Mouse (Mus musculus) urinary bladder, adult 2 months (tissue): Measurements from ENCODE around the gene Clp1. TPM values are rescaled to one million over a fixed set of nuclear protein-coding genes. Genes with fewer than 3 reads are reported as not detected.

Source experiments
- DNase-seq: peaks from one replicate; pipeline ENCODE4 v3.0.0; 2022; ENCODE audit warnings: low spot score
- polyA plus RNA-seq: library from polyadenylated mRNA; depleted of rRNA; stranded (reverse); fragments of >200 nt; gene quantifications from 2 replicates; pipeline ENCODE4 v1.2.3, GENCODE M21; 2012; rRNA removed

The Clp1 gene
- polyA plus RNA-seq, 1 experiment: 20.7 TPM

DNA sequence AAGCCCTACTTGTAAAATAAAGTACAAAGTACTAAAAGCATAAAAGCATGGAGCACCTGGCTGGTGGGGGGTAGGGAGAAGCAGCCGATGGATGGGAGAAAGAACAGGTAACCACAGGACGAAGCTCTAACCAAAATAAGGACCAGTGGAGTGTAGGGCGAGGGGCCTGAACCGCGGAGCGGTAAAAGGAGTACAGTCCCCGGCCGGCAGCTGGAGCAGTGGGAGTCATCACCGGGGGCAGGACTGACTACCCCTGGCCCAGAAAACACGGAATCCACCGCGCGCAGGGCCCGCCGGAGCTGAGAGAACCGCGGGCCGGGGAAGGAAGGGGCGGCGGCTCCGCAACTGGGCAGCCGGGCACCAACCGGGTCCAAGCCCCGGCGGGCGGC is 12.7 kb downstream of the Clp1 start:
- no peak for DNase-seq

DNA sequence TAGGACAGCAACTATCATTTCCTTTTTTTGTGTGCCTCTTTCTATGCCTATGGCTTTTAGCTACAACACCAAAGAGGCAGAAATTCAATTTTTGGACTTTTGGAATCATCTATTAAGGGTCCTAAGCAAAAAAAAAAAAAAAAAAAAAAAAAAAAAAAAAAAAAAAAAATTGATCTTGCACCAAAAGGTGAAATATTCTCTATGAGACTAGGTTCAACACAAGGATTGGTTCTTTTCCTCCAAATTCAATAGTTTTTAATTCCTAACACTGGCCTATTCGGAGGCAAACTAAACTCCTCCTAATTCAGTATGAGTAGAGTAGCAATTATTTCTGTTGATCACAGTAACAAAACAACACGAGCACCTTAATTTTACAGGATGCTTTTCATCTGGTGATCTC is 15.3 kb downstream of the Clp1 start:
- DNase-seq: no peak

DNA sequence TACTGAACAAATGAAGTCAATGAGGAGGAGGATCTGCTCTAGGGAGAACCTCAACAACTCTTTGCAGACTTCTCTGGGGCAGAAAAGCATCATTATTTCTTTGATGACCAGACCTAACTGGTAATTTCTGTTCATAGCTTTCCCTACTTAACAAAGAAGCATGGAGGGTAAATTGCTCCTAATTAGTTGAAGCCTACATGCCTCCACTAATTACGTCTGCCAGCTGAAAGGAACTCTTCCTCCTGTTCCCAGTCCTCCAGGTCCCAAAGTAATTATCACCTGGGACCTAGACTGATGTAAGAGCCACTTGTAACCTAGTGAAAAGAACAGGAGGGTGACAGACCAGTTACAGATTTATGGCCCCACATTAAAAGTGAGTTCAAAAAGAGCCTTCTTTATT is 19.6 kb downstream of the Clp1 start:
- DNase-seq: no peak

DNA sequence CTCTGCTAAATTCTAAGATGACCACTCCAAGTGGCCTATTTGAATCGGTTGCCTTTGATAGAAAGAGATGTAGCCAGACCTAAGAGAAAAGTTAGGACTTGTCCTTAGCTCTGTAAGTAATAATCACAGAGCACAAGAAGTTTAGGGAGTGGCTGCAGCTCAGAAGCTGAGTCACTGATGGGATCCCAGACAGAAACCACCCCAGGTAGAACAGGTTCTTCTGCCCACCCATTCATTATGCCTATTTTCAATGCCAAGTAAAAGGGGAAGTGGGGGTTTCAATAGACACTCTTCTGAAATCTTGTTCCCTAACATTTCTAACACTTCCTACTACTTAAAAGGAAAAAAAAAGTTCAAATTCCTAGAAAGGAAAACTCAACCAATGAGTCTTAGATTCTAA is 21.9 kb downstream of the Clp1 start:
- no peak for DNase-seq

DNA sequence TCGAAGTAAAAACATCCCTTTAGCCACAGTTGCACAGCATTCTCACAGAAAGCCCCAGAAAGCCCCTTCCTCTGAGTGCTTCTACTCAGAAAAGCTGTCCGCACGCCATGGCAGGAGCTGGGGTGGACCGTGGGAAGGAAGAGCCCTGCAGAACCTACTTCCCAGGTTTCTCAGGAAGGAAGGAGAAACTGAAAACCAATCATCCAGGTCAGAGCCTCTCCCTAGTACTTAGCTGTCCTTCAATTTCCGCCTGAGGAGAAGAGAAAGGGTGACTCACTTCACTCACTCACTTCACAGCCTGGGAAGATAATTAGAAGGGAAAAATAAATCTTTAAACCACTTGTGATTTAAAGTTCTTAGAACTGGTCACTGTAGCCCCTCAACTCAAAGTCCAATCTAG is 22.8 kb downstream of the Clp1 start:
- DNase-seq: no peak

DNA sequence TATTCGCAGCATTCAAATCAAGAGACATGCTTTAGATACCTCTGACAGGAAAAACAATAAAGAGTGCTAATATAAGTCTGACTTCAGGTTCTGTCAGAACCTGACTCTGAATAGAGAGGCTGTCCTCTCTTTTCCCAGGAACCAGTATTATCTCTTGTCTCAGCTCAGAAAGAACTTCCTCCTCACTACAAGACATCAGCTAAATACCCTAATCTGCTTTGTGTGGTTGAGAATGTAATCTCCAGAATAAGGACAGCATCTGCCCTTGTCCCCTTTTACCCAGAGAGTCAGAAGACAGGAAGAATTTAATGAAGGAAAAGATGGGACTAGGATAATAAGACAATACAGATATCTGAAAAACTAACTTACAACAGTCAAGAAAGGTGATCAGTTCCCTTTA is 23.7 kb downstream of the Clp1 start:
- DNase-seq: no peak

DNA sequence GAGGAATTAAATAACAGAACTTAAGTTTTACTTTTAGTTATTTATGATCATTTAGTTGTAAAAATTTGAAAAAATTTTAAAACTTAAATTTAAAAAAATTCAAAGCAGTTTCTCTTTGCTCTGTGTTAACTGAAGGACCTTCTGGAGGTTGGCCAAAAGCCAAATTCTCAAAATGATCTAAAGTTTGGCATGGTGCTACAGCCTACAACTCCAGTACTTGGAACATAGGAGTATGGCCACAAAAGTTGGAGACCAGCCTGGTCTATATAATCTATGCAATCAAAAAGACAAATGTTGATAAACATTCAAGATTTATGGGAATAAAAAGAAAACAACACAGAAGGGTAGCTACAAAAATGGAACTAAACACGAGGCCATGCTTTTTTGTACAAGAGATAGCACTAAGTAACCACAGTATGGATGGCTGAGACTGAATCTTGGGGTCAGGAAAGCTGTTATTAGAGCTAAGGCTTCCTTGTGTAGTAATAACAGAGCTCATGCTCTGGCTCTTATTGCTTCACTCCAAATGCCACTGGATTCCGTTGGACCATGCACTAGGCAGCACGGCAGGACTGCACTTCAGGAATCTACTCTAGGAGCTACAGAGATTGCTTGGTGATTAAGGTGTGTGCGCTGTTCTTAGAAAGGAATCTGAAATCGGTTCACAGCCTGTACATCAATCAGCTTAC is 32.0 kb downstream of the Clp1 start:
- DNase-seq: no peak

DNA sequence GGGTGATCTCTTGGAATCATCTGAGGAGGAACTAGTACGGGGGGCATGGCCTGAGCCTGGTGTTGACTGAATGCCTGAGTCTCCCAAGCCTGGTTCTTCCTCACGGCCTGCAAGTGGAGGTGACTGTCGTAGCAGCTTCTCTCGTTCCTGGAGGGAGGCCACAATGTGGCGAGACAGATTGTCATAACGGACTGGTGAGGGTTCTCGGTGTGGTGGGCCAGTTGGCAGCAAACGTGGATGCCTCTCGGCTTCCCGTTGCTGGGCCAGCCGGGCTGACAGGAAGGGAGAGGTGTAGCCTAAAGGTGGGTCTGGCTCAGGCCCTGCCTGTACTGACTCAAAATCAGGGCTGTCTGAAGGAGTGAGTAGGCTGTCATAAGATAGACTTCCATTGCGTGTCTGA is 37.1 kb downstream of the Clp1 start:
- DNase-seq: no peak

DNA sequence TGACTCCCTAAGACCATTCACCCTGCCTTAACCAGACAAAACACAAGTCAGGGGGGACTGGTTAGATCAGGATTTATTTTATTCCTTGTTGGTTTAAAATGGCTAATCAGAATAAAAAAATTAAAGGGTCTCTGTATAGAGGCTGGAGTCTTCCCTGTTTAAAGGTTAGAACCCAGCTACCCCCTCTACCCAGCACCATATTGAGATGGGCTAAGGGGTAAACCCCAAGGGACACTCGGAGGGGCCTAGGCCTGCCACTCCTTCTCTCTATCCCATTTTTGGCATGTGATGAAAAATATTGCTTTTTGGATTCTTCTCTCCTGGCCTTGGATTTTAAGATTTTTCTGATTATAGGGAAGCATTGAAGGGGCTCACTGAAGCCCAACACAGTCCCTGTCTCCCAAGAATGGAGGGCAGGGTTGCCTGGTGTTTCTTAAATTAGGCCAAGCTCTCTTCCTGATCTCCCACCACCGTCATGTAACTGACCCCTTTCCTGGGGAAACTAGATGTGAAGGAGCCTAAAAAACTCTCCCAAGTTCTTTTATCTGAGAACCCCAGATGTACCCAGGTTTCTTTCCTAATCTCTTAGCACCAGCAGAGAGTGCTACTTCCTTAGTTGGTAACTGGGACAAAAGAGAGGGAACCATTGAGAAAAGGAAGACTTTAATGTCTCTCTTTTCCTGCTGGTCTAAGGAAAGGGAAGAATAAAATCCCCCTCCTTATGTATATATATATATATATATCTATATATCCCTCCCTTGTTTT is 38.9 kb downstream of the Clp1 start:
- no peak for DNase-seq

DNA sequence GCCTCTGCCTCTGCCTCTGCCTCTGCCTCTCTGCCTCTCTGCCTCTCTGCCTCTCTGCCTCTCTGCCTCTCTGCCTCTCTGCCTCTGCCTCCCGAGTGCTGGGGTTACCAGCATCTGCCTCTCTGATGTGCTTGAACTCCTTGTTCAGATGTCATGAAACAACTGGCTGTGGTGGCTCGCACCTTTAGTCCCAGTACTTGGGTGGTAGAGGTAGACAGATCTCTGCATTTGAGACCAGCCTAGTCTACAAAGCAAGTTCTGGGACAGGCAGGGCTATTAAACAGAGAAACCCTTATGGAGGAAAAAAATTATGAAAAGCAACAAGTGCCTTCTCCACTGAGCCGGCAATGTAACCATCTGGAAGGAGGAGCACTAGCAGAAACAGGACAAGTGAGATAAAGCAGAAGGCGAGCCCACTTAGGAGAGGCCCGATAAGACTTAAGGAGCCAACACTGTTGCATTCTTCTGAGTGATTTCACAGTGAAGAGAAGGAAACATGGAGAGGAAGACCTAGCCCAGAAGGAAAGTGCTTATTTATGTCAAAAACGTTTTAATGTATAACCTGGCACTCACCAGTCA is 44.5 kb downstream of the Clp1 start:
- no peak for DNase-seq

DNA sequence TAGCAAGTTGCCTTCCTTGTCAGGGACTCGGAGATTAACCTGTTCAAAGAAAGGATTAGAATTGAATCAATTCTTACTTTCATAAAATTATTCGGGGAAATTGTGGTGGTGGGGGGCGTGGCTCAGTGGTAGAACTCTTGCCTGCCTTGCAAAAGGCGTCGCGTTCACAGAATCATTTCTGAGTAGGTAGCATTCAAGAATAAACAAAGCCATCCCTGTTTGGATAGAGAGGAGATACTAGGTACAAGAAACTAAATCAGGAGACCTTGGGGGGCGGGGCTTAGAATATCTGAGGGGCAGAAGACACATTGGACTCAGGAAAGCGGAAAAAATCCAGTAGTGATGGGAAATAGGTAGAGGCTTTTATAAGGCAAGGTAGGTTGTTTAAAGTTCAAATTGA is 48.1 kb downstream of the Clp1 start, which contains the start of gene Tmx2:
Gene Tmx2 (minus strand): TSS at position 125 of the 400 bp plus-strand sequence.
- no peak for DNase-seq

DNA sequence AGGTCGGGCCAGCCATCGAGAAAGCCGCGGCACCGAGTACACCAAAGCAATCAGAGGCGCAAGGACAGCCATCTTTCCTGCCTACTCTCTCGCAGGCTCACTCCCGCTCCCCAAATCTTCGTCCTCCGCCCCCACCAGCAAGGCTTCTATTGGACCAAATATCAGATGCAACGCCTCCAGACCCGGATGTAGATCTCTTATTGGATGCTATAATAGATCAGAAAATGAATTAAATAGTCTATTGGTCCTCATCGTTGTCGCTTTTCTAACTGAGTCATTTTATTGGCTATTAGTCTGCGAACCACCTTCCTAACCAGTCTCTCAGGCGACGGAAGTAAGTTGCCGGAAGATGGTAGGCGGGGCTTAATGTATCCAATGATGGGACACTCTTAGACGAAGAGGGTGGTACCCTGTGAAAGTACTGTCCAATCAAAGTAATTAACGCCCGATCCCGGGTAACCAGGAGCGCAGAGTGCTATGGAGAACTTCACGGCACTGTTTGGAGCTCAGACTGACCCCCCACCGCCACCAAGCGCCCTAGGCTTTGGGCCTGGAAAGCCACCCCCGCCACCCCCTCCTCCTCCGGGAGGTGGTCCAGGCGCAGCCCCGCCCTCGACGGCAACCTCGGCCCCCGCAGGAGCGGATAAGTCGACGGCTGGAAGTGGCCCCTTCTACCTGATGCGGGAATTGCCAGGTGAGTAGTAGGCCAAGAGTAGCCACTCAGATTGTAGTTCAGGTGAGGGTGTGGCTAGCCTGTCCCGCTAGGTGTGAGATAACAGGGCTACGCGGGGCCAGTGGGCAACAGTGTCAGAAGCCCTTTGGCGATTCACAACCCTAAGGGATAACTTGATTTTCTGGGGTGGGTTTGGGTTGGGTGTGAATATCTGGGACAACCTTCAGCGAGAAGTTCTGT is 48.9 kb downstream of the Clp1 start, which contains the start of the genes Gm28635 and Med19:
Gene Gm28635 (minus strand): TSS at position 74 of the 913 bp plus-strand sequence.
Gene Med19 (plus strand): TSS at position 435 of the 913 bp plus-strand sequence.
- peak; percentile 55 for DNase-seq

DNA sequence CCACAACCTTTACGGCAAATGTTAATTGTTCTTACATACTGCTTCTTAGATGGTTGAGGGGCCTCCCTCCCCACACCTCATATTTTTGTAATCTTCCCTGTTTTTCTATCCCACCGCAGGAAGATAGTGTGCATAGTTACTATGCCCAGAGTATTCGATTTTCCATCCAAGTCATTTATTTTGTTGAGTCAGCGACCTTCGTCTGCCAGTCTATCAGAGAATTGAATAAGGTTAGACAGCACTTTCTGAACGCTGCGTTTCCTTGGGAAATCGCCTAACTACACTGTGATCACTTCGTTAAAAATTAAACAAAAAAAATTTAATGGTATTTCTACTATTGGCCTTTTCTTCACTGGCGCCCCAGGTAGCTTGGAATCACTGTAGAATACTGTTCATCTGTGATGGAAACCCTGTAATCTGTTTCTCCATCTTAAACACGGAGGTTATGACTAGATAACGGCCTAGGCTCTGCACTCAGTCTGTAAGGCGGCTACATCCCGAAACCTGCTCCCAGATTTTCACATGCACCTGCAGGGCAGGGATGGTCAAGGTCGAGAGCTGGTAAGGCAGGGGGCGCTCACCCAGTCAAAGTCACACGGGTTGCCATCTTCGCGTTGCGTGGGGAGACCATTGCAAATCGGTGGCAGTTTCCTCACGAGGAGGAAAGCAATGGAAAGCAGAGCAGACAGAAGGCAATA is 49.7 kb downstream of the Clp1 start:
- DNase-seq: no peak

Other genes starting within 250 kb of the Clp1 start
- gene Ctnnd1, start 76.6 kb downstream of the Clp1 start, polyA plus RNA-seq: 85.0 and 89.4 TPM in 2 replicates
- not detected in 2 replicates for gene Btbd18, start 68.3 kb downstream of the Clp1 start, polyA plus RNA-seq
- 46.1 and 59.1 TPM in 2 replicates for gene Selenoh, start 56.6 kb downstream of the Clp1 start, polyA plus RNA-seq
- not detected in 2 replicates for gene Gm28635, start 49.3 kb downstream of the Clp1 start, polyA plus RNA-seq
- gene Med19, start 48.9 kb downstream of the Clp1 start, polyA plus RNA-seq: 18.3 and 20.1 TPM in 2 replicates
- gene Tmx2, start 48.2 kb downstream of the Clp1 start, polyA plus RNA-seq: 63.6 and 67.7 TPM in 2 replicates
- gene Zdhhc5, start 12.2 kb downstream of the Clp1 start, polyA plus RNA-seq: 41.3 and 46.0 TPM in 2 replicates
- gene Ypel4, start 6.7 kb upstream of the Clp1 start, polyA plus RNA-seq: 17.0 and 17.5 TPM in 2 replicates
- gene Gm19426, start 16.3 kb upstream of the Clp1 start, polyA plus RNA-seq: 3.1 and 3.2 TPM in 2 replicates
- 711 and 879 TPM in 2 replicates for gene Serping1, start 48.1 kb upstream of the Clp1 start, polyA plus RNA-seq
- 36.2 and 36.3 TPM in 2 replicates for gene Ube2l6, start 71.5 kb upstream of the Clp1 start, polyA plus RNA-seq
- not detected in 2 replicates for gene Smtnl1, start 95.3 kb upstream of the Clp1 start, polyA plus RNA-seq
- gene Timm10, start 99.6 kb upstream of the Clp1 start, polyA plus RNA-seq: 35.0 and 47.5 TPM in 2 replicates
- 11.4 and 12.6 TPM in 2 replicates for gene Slc43a1, start 111.5 kb upstream of the Clp1 start, polyA plus RNA-seq
- gene Rtn4rl2, start 159.4 kb upstream of the Clp1 start, polyA plus RNA-seq: 1.4 and 1.6 TPM in 2 replicates
- gene Slc43a3, start 209.2 kb upstream of the Clp1 start, polyA plus RNA-seq: 116 and 142 TPM in 2 replicates